Mouse (Mus musculus) midbrain, embryonic 11.5 days (tissue): ENCODE measurements around the gene Htra3. TPM values are rescaled to one million over a fixed set of nuclear protein-coding genes. Genes with fewer than 3 reads are reported as not detected.

Experiments
- ATAC-seq: fragments of 200-750 bp; cut with Nextera tagmentation; 2 replicates; pipeline ENCODE4 v1.8.0; 2017; ENCODE audit warnings: moderate TSS enrichment, moderate library complexity; ENCODE audit not compliant: low FRiP score
- DNase-seq: peaks from one replicate; pipeline ENCODE4 v3.0.0; 2015; ENCODE audit warnings: low spot score; ENCODE audit errors: missing footprints
- H3K27ac ChIP-seq: fragments of 300-500 bp; sonication (generic); 2 replicates; pipeline ENCODE4 v1.5.1; 2014; ENCODE audit warnings: low read depth, low read length
- H3K27me3 ChIP-seq: fragments of 300-500 bp; sonication (generic); 2 replicates; pipeline ENCODE4 v1.6.1; 2014; ENCODE audit warnings: mild to moderate bottlenecking, low read length, moderate library complexity, mixed read lengths; ENCODE audit not compliant: control insufficient read depth, insufficient read depth
- H3K36me3 ChIP-seq: fragments of 300-500 bp; sonication (generic); 2 replicates; pipeline ENCODE4 v1.6.1; 2014; ENCODE audit warnings: mild to moderate bottlenecking, low read length, moderate library complexity, mixed read lengths; ENCODE audit not compliant: control insufficient read depth, insufficient read depth
- H3K4me1 ChIP-seq: fragments of 300-500 bp; sonication (generic); 2 replicates; pipeline ENCODE4 v1.6.1; 2014; ENCODE audit warnings: low read length; ENCODE audit not compliant: control insufficient read depth, insufficient read depth
- H3K4me2 ChIP-seq: fragments of 300-500 bp; sonication (generic); 2 replicates; pipeline ENCODE4 v1.6.1; 2014; ENCODE audit warnings: mild to moderate bottlenecking, moderate library complexity
- H3K4me3 ChIP-seq: fragments of 300-500 bp; sonication (generic); 2 replicates; pipeline ENCODE4 v1.5.1; 2014; ENCODE audit warnings: low read depth, low read length
- H3K9ac ChIP-seq: fragments of 300-500 bp; sonication (generic); 2 replicates; pipeline ENCODE4 v1.6.1; 2014; ENCODE audit warnings: low read length
- H3K9me3 ChIP-seq: fragments of 300-500 bp; sonication (generic); 2 replicates; pipeline ENCODE4 v1.6.1; 2016; ENCODE audit warnings: low read length; ENCODE audit not compliant: control insufficient read depth
- WGBS: fragments of 180-500 bp; shearing (Covaris S2); extraction: QIAGEN DNeasy Blood & Tissue Kit; methylation state at CpG from one replicate; pipeline ENCODE4 v1.1.7; 2014; 5-methylcytosine and 5-hydroxymethylcytosine counted together
- polyA plus RNA-seq: library from polyadenylated mRNA; unstranded; fragments of >200 nt; fragmentation: Nextera tagmentation; extraction: Ambion mirVana; gene quantifications from 2 replicates; pipeline ENCODE4 v1.2.1, GENCODE M21; 2014

The Htra3 gene
- polyA plus RNA-seq = 6.0 and 7.6 TPM in 2 replicates

GRCm38 (mm10) chr5:35679256-35680155, at the start of gene Htra3:
Htra3 (minus strand) TSS chr5:35679782.
- Histone ChIP-seq H3K9me3 (no peaks in the 10 kb centered on the region), H3K9ac (0 out of 2 replicates have a peak within 1 kb of the TSS, but pooled peaks have one; percentile 20), H3K4me2 (peak within 1 kb of the TSS; percentile 53), H3K27ac (no peak within 1 kb of the TSS), H3K4me1 (no peaks in the 10 kb centered on the region), H3K4me3 (peak within 1 kb of the TSS; percentile 27), H3K27me3 (peaks cover 24% of the 10 kb centered on the region), H3K36me3 (no peaks in the 10 kb centered on the region)
- ATAC-seq (no peak), DNase-seq (peak; percentile 86)
- WGBS = 10% methylated on average over 41 of the region's 42 CpGs

GRCm38 (mm10) chr5:35728957-35729460, 49.4 kb upstream of the Htra3 start:
- H3K27ac ChIP-seq = no peak overlapping the region
- no peak overlapping the region for H3K4me2 ChIP-seq
- ATAC-seq (no peak; the same call in 1 of the 2 replicates), DNase-seq (no peak)
- no peaks in the 10 kb centered on the region for H3K36me3 ChIP-seq
- no peak overlapping the region for H3K4me3 ChIP-seq
- WGBS = 67% methylated on average over 11 of the region's 11 CpGs
- no peaks in the 10 kb centered on the region for H3K4me1 ChIP-seq
- H3K27me3 ChIP-seq = no peaks in the 10 kb centered on the region
- no peak overlapping the region for H3K9ac ChIP-seq
- no peaks in the 10 kb centered on the region for H3K9me3 ChIP-seq

GRCm38 (mm10) chr5:35728344-35728956, 48.9 kb upstream of the Htra3 start:
- Histone ChIP-seq H3K4me2 (no peak overlapping the region), H3K9me3 (no peaks in the 10 kb centered on the region), H3K36me3 (no peaks in the 10 kb centered on the region), H3K9ac (no peak overlapping the region), H3K27me3 (no peaks in the 10 kb centered on the region), H3K4me3 (no peak overlapping the region), H3K4me1 (no peaks in the 10 kb centered on the region), H3K27ac (no peak overlapping the region)
- no peak for ATAC-seq
- no peak for DNase-seq
- WGBS = 86% methylated on average over 12 of the region's 12 CpGs

GRCm38 (mm10) chr5:35727447-35727846, 47.9 kb upstream of the Htra3 start:
- H3K4me1 ChIP-seq = no peaks in the 10 kb centered on the region
- H3K36me3 ChIP-seq = no peaks in the 10 kb centered on the region
- H3K4me3 ChIP-seq = no peak overlapping the region
- no peak overlapping the region for H3K9ac ChIP-seq
- ATAC-seq = no peak
- no peak overlapping the region for H3K27ac ChIP-seq
- H3K27me3 ChIP-seq = no peaks in the 10 kb centered on the region
- 93% methylated on average over 5 of the region's 5 CpGs for WGBS
- DNase-seq = no peak
- no peaks in the 10 kb centered on the region for H3K9me3 ChIP-seq
- no peak overlapping the region for H3K4me2 ChIP-seq

- DNase-seq (no peak), ATAC-seq (no peak)
- 78% methylated on average over 3 of the region's 3 CpGs for WGBS
- Histone ChIP-seq H3K4me2 (no peak overlapping the region), H3K9me3 (no peaks in the 10 kb centered on the region), H3K27ac (no peak overlapping the region), H3K27me3 (no peaks in the 10 kb centered on the region), H3K36me3 (no peaks in the 10 kb centered on the region), H3K4me1 (no peaks in the 10 kb centered on the region), H3K4me3 (no peak overlapping the region), H3K9ac (no peak overlapping the region)
Measured at GRCm38 (mm10) chr5:35725840-35726239, 46.3 kb upstream of the Htra3 start.

GRCm38 (mm10) chr5:35723900-35724299, 44.3 kb upstream of the Htra3 start:
- no peaks in the 10 kb centered on the region for H3K36me3 ChIP-seq
- H3K4me2 ChIP-seq = no peak overlapping the region
- no peak overlapping the region for H3K27ac ChIP-seq
- WGBS = 78% methylated on average over 5 of the region's 5 CpGs
- ATAC-seq = no peak
- no peaks in the 10 kb centered on the region for H3K9me3 ChIP-seq
- H3K4me1 ChIP-seq = no peaks in the 10 kb centered on the region
- no peak overlapping the region for H3K4me3 ChIP-seq
- H3K9ac ChIP-seq = no peak overlapping the region
- H3K27me3 ChIP-seq = no peaks in the 10 kb centered on the region
- DNase-seq = no peak

GRCm38 (mm10) chr5:35722654-35723053, 43.1 kb upstream of the Htra3 start:
- no peaks in the 10 kb centered on the region for H3K4me1 ChIP-seq
- H3K27me3 ChIP-seq = no peaks in the 10 kb centered on the region
- WGBS = 51% methylated on average over 2 of the region's 2 CpGs
- H3K27ac ChIP-seq = no peak overlapping the region
- no peak for DNase-seq
- no peaks in the 10 kb centered on the region for H3K9me3 ChIP-seq
- H3K4me3 ChIP-seq = no peak overlapping the region
- H3K4me2 ChIP-seq = no peak overlapping the region
- no peak overlapping the region for H3K9ac ChIP-seq
- no peaks in the 10 kb centered on the region for H3K36me3 ChIP-seq
- ATAC-seq = no peak

GRCm38 (mm10) chr5:35721933-35722332, 42.4 kb upstream of the Htra3 start:
- no peak overlapping the region for H3K4me3 ChIP-seq

GRCm38 (mm10) chr5:35719880-35720279, 40.3 kb upstream of the Htra3 start:
- Histone ChIP-seq H3K4me1 (no peaks in the 10 kb centered on the region), H3K36me3 (no peaks in the 10 kb centered on the region), H3K9ac (no peak overlapping the region), H3K4me2 (no peak overlapping the region), H3K27me3 (no peaks in the 10 kb centered on the region), H3K27ac (no peak overlapping the region), H3K9me3 (no peaks in the 10 kb centered on the region), H3K4me3 (no peak overlapping the region)
- DNase-seq (no peak), ATAC-seq (no peak)
- WGBS = 90% methylated on average over 1 of the region's 1 CpGs

More at GRCm38 (mm10) chr5:35721933-35722332, 42.4 kb upstream of the Htra3 start:
- Histone ChIP-seq H3K9me3 (no peaks in the 10 kb centered on the region), H3K4me2 (no peak overlapping the region), H3K27ac (no peak overlapping the region), H3K36me3 (no peaks in the 10 kb centered on the region), H3K4me1 (no peaks in the 10 kb centered on the region), H3K9ac (no peak overlapping the region), H3K27me3 (no peaks in the 10 kb centered on the region)
- WGBS = 95% methylated on average over 2 of the region's 2 CpGs
- DNase-seq = no peak
- ATAC-seq = no peak
